Mouse (Mus musculus) midbrain, postnatal 0 days (tissue): ENCODE data around the gene Sirpa. TPM values are rescaled to one million over a fixed set of nuclear protein-coding genes. Genes with fewer than 3 reads are reported as not detected.

Experiments used
- ATAC-seq: fragments of 200-750 bp; cut with Nextera tagmentation; 2 replicates; pipeline ENCODE4 v1.8.0; 2017; ENCODE audit warnings: moderate number of reproducible peaks, mild to moderate bottlenecking, moderate TSS enrichment, moderate library complexity; ENCODE audit not compliant: low FRiP score
- DNase-seq: peaks from one replicate; pipeline ENCODE4 v3.0.0-alpha.2; 2015; ENCODE audit warnings: low spot score
- H3K27ac ChIP-seq: fragments of 300-500 bp; sonication (generic); 2 replicates; pipeline ENCODE4 v1.5.1; 2014; ENCODE audit warnings: low read depth, mild to moderate bottlenecking, low read length, mixed read lengths
- H3K27me3 ChIP-seq: fragments of 300-500 bp; sonication (generic); 2 replicates; pipeline ENCODE4 v1.6.1; 2014; ENCODE audit warnings: low read length, control low read depth, mixed read lengths; ENCODE audit not compliant: insufficient read depth
- H3K36me3 ChIP-seq: fragments of 300-500 bp; sonication (generic); 2 replicates; pipeline ENCODE4 v1.6.1; 2014; ENCODE audit warnings: low read length, control low read depth, mixed read lengths; ENCODE audit not compliant: insufficient read depth
- H3K4me1 ChIP-seq: fragments of 300-500 bp; sonication (generic); 2 replicates; pipeline ENCODE4 v1.6.1; 2014; ENCODE audit warnings: mild to moderate bottlenecking, control low read depth, antibody characterized with exemption, low read length, mixed read lengths; ENCODE audit not compliant: insufficient read depth
- H3K4me2 ChIP-seq: fragments of 300-500 bp; sonication (generic); 2 replicates; pipeline ENCODE4 v1.6.1; 2014; ENCODE audit warnings: low read depth, mild to moderate bottlenecking, low read length, mixed read lengths; ENCODE audit not compliant: poor library complexity, severe bottlenecking
- H3K4me3 ChIP-seq: fragments of 300-500 bp; sonication (generic); 2 replicates; pipeline ENCODE4 v1.5.1; 2014; ENCODE audit warnings: low read depth, mild to moderate bottlenecking, low read length, moderate library complexity
- H3K9ac ChIP-seq: fragments of 300-500 bp; sonication (generic); replicated peaks from 2 replicates; pipeline ENCODE4 v1.6.1; 2014; ENCODE audit warnings: mild to moderate bottlenecking, low read length, moderate library complexity, mixed read lengths; ENCODE audit not compliant: poor library complexity, severe bottlenecking
- H3K9me3 ChIP-seq: fragments of 300-500 bp; sonication (generic); 2 replicates; pipeline ENCODE4 v1.6.1; 2016; ENCODE audit warnings: low read length, control low read depth
- CTCF ChIP-seq: IDR thresholded peaks from 2 replicates; pipeline ENCODE4 v1.5.1; 2016; ENCODE audit warnings: antibody characterized with exemption, mild to moderate bottlenecking
- whole genome bisulfite sequencing: fragments of 180-500 bp; shearing (Covaris S2); extraction: QIAGEN DNeasy Blood & Tissue Kit; methylation state at CpG from one replicate; pipeline ENCODE4 v1.1.7; 2014; 5-methylcytosine and 5-hydroxymethylcytosine counted together
- polyA plus RNA-seq: library from polyadenylated mRNA; unstranded; fragments of >200 nt; fragmentation: Nextera tagmentation; extraction: Ambion mirVana; gene quantifications from 2 replicates; pipeline ENCODE4 v1.2.1, GENCODE M21; 2015
- total RNA-seq: library from RNA; depleted of rRNA; stranded (reverse); fragments of >200 nt; gene quantifications from 2 replicates; pipeline ENCODE4 v1.2.3, GENCODE M21; 2014

Sirpa gene
- total and polyA plus RNA-seq, 2 experiments from 2014 or later, result 55.7 to 109 TPM

DNA sequence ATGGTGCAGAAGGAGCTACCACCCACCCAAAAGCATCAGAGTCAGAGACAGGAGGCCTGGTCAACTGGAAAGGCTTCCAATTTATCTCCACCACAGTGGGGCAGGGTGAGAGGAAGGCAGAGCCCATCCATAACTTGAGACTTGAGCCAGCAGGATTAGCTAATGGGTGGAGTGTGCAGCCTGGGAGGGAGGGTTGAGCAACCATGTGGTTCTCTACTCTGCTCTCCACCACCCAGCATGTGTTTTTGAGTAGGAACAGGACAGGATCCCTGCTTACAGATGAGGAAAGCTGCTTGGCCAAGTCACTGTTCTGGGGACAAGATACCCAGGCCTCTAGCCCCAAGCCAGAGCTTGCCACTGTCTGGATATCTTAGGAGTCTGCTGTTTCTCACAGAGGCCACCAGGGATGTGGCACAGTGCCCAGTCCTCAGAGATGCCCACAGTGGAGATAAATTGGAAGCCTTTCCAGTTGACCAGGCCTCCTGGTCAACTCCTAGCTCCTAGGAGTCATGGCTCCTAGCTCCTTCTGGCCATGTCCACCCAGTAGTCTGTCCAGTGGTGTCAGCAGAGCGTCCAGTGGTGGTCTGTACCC lies 8.5 kb downstream of the Sirpa start:
- Histone ChIP-seq H3K27ac (no peak overlapping the region), H3K9ac (no peak overlapping the region), H3K36me3 (no peaks in the 10 kb centered on the region), H3K9me3 (no peaks in the 10 kb centered on the region), H3K4me2 (no peak overlapping the region), H3K27me3 (no peaks in the 10 kb centered on the region), H3K4me3 (no peak overlapping the region), H3K4me1 (peaks cover 13% of the 10 kb centered on the region)
- no peak for TF ChIP-seq CTCF
- no peak for DNase-seq
- ATAC-seq, result no peak
- WGBS, result 83% methylated on average over 1 of the region's 1 CpGs

DNA sequence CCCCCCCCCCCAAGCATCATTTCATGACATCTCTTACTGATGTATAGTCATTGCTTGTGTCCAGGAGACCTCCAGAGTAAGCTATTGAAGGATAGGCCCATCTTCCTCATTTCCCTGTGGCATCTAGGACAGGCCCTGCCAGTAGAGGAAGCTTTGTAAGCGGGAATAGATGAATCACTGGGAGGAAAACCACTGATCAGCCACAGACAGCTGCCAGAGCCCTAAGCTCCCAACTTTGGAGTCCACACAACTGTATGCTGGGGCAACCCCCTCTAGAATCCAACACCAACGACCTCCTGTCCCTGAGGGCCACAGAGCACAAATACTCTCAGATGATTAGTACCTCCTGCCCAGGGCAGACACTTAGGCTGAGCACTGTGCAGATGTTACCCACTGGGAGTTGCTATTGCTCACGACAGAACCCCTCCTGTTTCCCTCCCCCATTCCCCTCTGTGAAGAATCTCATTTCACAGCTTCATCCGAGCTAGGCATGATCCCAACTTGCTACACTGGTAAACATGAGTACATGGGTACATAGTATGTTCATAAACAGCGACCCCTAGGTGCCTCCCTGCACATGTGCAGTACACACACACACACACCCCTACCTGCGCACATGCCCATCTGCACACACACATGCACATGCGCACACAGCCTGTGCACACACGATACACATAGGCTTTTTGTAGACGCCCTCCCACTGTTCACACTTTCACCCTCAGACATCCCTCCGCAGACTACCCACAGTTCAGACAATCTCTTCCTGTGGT lies 9.4 kb downstream of the Sirpa start:
- Histone ChIP-seq H3K4me1 (peaks cover 13% of the 10 kb centered on the region), H3K9me3 (no peaks in the 10 kb centered on the region), H3K36me3 (no peaks in the 10 kb centered on the region), H3K27ac (no peak overlapping the region), H3K27me3 (no peaks in the 10 kb centered on the region), H3K4me2 (no peak overlapping the region), H3K9ac (no peak overlapping the region), H3K4me3 (no peak overlapping the region)
- ATAC-seq (no peak), DNase-seq (no peak)
- TF ChIP-seq CTCF, result no peak
- 79% methylated on average over 10 of the region's 10 CpGs for WGBS

DNA sequence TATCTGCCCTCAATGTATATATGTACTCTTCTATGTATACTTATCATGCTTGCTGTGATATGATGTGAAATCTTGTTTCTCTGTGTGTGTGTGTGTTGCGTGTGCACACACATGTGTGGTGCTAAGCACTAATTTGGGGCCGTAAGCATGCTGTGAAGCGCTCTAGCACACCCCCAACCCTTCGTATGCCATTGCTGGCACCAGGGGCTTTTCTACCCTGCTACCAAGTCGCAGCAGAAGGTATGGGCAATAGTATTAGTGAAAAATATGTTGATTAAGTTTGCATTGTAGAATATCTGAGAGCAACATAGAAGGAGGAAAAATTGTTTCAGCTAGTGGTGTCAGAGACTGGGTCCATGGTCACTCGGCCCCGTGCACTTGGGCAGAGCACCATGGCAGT lies 10.2 kb downstream of the Sirpa start:
- 96% methylated on average over 7 of the region's 7 CpGs for WGBS
- Histone ChIP-seq H3K4me3 (no peak overlapping the region), H3K9ac (no peak overlapping the region), H3K27ac (no peak overlapping the region), H3K9me3 (no peaks in the 10 kb centered on the region), H3K4me2 (no peak overlapping the region), H3K27me3 (no peaks in the 10 kb centered on the region), H3K36me3 (0 out of 2 replicates have a peak, but pooled peaks cover 4% of the 10 kb centered on the region), H3K4me1 (peaks cover 8% of the 10 kb centered on the region; the same call in 1 of the 2 replicates)
- ATAC-seq, result no peak
- no peak for DNase-seq
- TF ChIP-seq CTCF, result no peak

DNA sequence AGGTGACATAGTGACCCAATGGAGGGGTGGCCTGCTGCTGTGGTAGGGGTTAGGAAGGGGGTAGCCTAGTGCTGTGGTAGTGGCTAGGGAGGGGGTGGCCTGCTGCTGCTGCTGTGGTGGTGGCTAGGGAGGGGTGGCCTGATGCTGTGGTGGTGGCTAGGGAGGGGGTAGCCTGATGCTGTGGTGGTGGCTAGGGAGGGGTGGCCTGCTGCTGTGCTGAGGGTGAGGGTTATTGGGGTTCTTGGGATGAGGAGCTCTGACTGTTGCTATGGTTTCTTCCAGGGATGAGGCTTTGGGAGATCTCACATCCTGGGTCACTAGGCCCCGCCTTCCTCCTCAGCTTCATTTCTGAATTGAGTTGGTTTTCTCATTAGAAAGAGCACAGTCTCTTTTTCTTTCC lies 10.9 kb downstream of the Sirpa start:
- no peak for TF ChIP-seq CTCF
- Histone ChIP-seq H3K27me3 (no peaks in the 10 kb centered on the region), H3K4me3 (no peak overlapping the region), H3K36me3 (0 out of 2 replicates have a peak, but pooled peaks cover 4% of the 10 kb centered on the region), H3K27ac (no peak overlapping the region), H3K4me1 (peaks cover 8% of the 10 kb centered on the region; the same call in 1 of the 2 replicates), H3K9me3 (no peaks in the 10 kb centered on the region), H3K4me2 (no peak overlapping the region), H3K9ac (no peak overlapping the region)
- WGBS, result 93% methylated on average over 1 of the region's 1 CpGs
- ATAC-seq (peak; percentile 85), DNase-seq (no peak)

DNA sequence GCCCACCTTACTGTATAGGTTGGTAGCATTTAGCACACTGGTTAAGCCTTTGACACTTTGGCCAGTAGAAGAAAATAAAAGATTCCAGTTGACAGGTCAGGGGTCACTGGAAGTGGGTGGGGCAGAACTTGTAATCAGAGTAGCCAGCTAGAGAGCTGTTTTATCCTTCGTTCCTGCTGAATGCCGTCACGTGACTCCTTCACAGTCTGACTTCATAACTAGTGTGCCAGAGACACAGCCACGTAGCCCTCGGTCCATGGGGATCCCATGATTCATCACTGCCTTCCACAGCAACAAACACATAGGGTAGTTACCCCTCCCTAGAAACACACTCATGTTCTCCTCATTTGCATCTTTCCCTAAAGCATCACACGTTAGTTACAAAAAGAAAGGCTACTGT lies 11.4 kb downstream of the Sirpa start:
- TF ChIP-seq CTCF, result no peak
- ATAC-seq (no peak), DNase-seq (no peak)
- no peak overlapping the region for H3K4me3 ChIP-seq
- H3K36me3 ChIP-seq, result 0 out of 2 replicates have a peak, but pooled peaks cover 4% of the 10 kb centered on the region
- H3K9me3 ChIP-seq, result no peaks in the 10 kb centered on the region
- H3K9ac ChIP-seq, result no peak overlapping the region
- H3K27me3 ChIP-seq, result no peaks in the 10 kb centered on the region
- H3K27ac ChIP-seq, result no peak overlapping the region
- WGBS, result 20% methylated on average over 6 of the region's 6 CpGs
- H3K4me2 ChIP-seq, result no peak overlapping the region
- peaks cover 6% of the 10 kb centered on the region; the same call in 1 of the 2 replicates for H3K4me1 ChIP-seq

DNA sequence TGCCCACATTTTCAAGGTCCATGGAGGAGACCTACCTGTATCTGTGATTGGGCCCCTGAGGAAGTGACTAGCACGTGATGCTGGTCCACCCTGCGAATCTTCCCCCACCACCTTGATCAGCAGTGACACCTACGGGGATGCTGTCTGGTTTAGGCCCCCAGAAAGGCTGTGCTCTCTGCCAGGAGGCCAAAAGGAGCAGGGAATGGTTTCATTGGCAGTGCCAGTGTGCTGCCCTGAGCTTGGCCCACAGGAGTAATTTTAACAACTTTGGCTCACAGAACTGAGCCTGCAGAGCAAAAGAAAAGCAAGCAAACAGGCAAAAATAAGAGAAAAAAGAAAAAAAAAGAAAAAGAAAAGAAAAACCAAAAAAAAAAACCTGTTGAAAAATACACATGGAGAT lies 13.2 kb downstream of the Sirpa start:
- no peak for TF ChIP-seq CTCF
- no peak overlapping the region for H3K4me2 ChIP-seq
- peaks cover 16% of the 10 kb centered on the region for H3K36me3 ChIP-seq
- no peaks in the 10 kb centered on the region for H3K27me3 ChIP-seq
- 71% methylated on average over 3 of the region's 3 CpGs for WGBS
- no peak overlapping the region for H3K27ac ChIP-seq
- no peak for DNase-seq
- H3K4me3 ChIP-seq, result no peak overlapping the region
- no peaks in the 10 kb centered on the region for H3K9me3 ChIP-seq
- no peak overlapping the region for H3K9ac ChIP-seq
- no peaks in the 10 kb centered on the region for H3K4me1 ChIP-seq
- ATAC-seq, result no peak
